Mouse (Mus musculus): ENCODE measurements around the gene Rnase10. TPM values are rescaled to one million over a fixed set of nuclear protein-coding genes. Genes with fewer than 3 reads are reported as not detected.

Gene Rnase10
- polyA plus RNA-seq, 1 experiment = not detected

DNA sequence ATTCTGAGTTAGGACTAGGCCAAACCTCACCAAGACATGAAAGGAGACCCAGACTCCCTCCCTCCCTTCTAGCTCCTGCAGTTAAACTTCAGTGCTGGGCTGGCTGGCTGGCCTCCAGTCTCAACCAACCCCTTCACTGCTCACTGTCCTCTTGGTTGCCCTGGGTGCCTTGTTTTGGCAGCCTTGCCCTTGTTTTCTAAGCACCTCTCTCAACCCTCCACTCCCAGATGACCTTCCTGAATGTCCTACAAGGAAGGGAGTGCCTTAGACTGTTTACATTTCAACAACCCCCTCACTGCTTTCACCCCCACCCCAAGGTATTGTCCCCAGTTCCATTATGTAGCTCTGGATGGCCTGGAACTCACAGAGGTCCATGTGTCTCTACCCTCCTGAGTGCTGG, 27.9 kb upstream of the Rnase10 start:
- H3K9ac ChIP-seq (ENCODE audit: low read depth, poor library complexity, severe bottlenecking) = no peak overlapping the region
- peak overlapping the region; percentile 69 for H3K27ac ChIP-seq (ENCODE audit: insufficient read depth, low read length)
- H3K4me3 ChIP-seq (ENCODE audit: low read depth, low read length) = no peak overlapping the region
- no peaks in the 10 kb centered on the region for H3K27me3 ChIP-seq (ENCODE audit: control insufficient read depth, insufficient read depth, low read length, poor library complexity, severe bottlenecking)
- TF ChIP-seq EP300 (IDR thresholded peaks at IDR 0.05; ENCODE audit: insufficient read depth, low read depth, low read length) (peak; percentile 92), CTCF (IDR thresholded peaks at IDR 0.05; ENCODE audit: low read depth, low read length) (no peak), POLR2A (IDR thresholded peaks at IDR 0.05; ENCODE audit: insufficient read depth, low read length) (no peak)
- H3K4me1 ChIP-seq (ENCODE audit: control insufficient read depth, insufficient read depth, low read length) = peaks cover 2% of the 10 kb centered on the region
- H3K36me3 ChIP-seq (ENCODE audit: control insufficient read depth, insufficient read depth, low read length, poor library complexity, severe bottlenecking) = no peaks in the 10 kb centered on the region
- H3K9me3 ChIP-seq (replicated peaks; ENCODE audit: control insufficient read depth, insufficient read depth, low read length, poor library complexity, severe bottlenecking) = no peaks in the 10 kb centered on the region

DNA sequence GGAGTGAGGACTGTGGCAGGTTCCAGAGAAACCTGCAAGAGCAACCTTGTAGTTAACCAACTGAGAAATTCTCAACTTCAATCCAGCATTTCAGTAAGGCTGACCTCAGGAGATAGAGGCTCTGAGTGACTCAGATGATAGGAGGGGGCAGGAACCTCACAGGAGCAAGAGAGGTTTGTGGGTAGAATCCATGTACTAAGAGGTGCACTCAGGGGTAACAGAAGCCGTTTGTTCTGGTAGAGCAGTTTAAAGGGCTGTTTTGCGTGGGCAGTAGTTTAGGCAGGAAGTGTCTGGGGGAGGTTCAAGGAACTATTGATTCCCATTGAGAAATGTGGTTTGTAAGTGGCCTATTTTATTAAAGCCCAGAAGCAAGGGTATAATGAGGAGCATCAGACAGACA, 26.3 kb upstream of the Rnase10 start:
- TF ChIP-seq EP300 (IDR thresholded peaks at IDR 0.05; ENCODE audit: insufficient read depth, low read depth, low read length) (no peak), POLR2A (IDR thresholded peaks at IDR 0.05; ENCODE audit: insufficient read depth, low read length) (no peak), CTCF (IDR thresholded peaks at IDR 0.05; ENCODE audit: low read depth, low read length) (no peak)
- no peaks in the 10 kb centered on the region for H3K36me3 ChIP-seq (ENCODE audit: control insufficient read depth, insufficient read depth, low read length, poor library complexity, severe bottlenecking)
- H3K27ac ChIP-seq (ENCODE audit: insufficient read depth, low read length) = no peak overlapping the region
- no peaks in the 10 kb centered on the region for H3K27me3 ChIP-seq (ENCODE audit: control insufficient read depth, insufficient read depth, low read length, poor library complexity, severe bottlenecking)
- H3K4me3 ChIP-seq (ENCODE audit: low read depth, low read length) = no peak overlapping the region
- no peak overlapping the region for H3K9ac ChIP-seq (ENCODE audit: low read depth, poor library complexity, severe bottlenecking)
- H3K4me1 ChIP-seq (ENCODE audit: control insufficient read depth, insufficient read depth, low read length) = peaks cover 2% of the 10 kb centered on the region
- H3K9me3 ChIP-seq (replicated peaks; ENCODE audit: control insufficient read depth, insufficient read depth, low read length, poor library complexity, severe bottlenecking) = no peaks in the 10 kb centered on the region

DNA sequence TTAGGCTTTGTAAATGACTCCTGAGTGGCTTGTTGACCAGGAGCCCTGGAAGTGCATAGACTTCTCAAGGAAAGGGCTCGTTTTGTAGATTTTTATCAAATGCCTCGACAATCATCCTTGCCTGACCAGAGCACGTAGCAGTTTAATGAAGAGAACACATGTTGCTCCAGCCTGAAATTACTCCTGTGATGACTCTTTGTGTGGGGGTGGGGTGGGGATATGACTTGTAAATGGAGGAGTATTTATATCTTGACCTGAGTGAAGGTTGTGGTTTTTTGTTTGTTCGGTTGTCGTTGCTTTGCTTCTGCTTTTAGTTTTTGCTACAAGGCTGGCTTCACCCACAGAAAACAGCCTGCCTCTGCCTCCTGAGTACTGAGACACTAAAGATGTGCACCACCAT, 25.7 kb upstream of the Rnase10 start:
- H3K27me3 ChIP-seq (ENCODE audit: control insufficient read depth, insufficient read depth, low read length, poor library complexity, severe bottlenecking) = no peaks in the 10 kb centered on the region
- H3K4me1 ChIP-seq (ENCODE audit: control insufficient read depth, insufficient read depth, low read length) = peaks cover 2% of the 10 kb centered on the region
- H3K9ac ChIP-seq (ENCODE audit: low read depth, poor library complexity, severe bottlenecking) = no peak overlapping the region
- no peak overlapping the region for H3K27ac ChIP-seq (ENCODE audit: insufficient read depth, low read length)
- H3K9me3 ChIP-seq (replicated peaks; ENCODE audit: control insufficient read depth, insufficient read depth, low read length, poor library complexity, severe bottlenecking) = no peaks in the 10 kb centered on the region
- H3K36me3 ChIP-seq (ENCODE audit: control insufficient read depth, insufficient read depth, low read length, poor library complexity, severe bottlenecking) = no peaks in the 10 kb centered on the region
- TF ChIP-seq CTCF (IDR thresholded peaks at IDR 0.05; ENCODE audit: low read depth, low read length) = no peak
- TF ChIP-seq EP300 (IDR thresholded peaks at IDR 0.05; ENCODE audit: insufficient read depth, low read depth, low read length) = no peak
- TF ChIP-seq POLR2A (IDR thresholded peaks at IDR 0.05; ENCODE audit: insufficient read depth, low read length) = no peak
- H3K4me3 ChIP-seq (ENCODE audit: low read depth, low read length) = no peak overlapping the region

DNA sequence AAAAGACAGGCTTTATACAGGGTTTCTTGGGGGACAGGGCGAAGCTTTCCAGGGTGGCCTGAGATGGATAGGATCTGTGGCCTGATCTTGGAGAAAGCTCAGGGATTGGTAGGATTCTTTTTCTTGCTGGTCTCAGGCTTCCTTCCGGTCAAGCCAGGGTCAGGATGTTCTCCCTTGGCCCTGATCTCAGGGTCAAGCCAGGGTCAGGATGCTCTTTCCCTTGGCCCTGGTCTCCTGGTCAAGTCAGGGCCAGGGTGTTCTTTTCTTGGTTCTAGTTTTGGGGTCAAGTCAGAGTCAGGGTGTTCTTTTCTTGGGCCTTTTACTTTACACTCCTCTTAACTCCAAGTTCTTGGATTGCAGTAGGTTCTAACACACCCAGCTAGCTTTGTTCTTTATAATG, 19.9 kb upstream of the Rnase10 start:
- Histone ChIP-seq H3K36me3 (ENCODE audit: control insufficient read depth, insufficient read depth, low read length, poor library complexity, severe bottlenecking) (no peaks in the 10 kb centered on the region), H3K9me3 (replicated peaks; ENCODE audit: control insufficient read depth, insufficient read depth, low read length, poor library complexity, severe bottlenecking) (no peaks in the 10 kb centered on the region), H3K27me3 (ENCODE audit: control insufficient read depth, insufficient read depth, low read length, poor library complexity, severe bottlenecking) (no peaks in the 10 kb centered on the region), H3K9ac (ENCODE audit: low read depth, poor library complexity, severe bottlenecking) (no peak overlapping the region), H3K4me3 (ENCODE audit: low read depth, low read length) (no peak overlapping the region), H3K27ac (ENCODE audit: insufficient read depth, low read length) (no peak overlapping the region), H3K4me1 (ENCODE audit: control insufficient read depth, insufficient read depth, low read length) (no peaks in the 10 kb centered on the region)
- TF ChIP-seq POLR2A (IDR thresholded peaks at IDR 0.05; ENCODE audit: insufficient read depth, low read length) (no peak), CTCF (IDR thresholded peaks at IDR 0.05; ENCODE audit: low read depth, low read length) (no peak), EP300 (IDR thresholded peaks at IDR 0.05; ENCODE audit: insufficient read depth, low read depth, low read length) (no peak)

DNA sequence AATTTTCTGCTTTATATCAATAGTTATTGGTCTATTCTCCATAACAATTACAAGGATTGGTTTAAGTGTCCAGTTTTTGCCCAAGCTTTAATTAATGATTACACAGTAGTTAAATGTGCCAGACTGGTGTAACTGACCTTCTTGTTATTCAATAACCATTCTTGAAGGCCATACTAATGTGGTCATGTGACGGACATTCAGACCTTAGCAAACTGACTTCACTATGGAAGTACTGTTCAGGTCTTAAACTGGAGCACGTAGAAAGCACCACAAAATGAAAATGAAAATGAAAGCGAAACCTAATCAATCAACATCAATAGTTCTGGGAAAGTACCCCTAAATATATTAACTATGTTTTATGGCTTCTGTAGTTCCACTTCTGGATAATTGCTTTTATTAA, 16.5 kb upstream of the Rnase10 start:
- TF ChIP-seq POLR2A (IDR thresholded peaks at IDR 0.05; ENCODE audit: insufficient read depth, low read length) = no peak
- no peak for TF ChIP-seq CTCF (IDR thresholded peaks at IDR 0.05; ENCODE audit: low read depth, low read length)
- no peak for TF ChIP-seq EP300 (IDR thresholded peaks at IDR 0.05; ENCODE audit: insufficient read depth, low read depth, low read length)
- H3K9me3 ChIP-seq (replicated peaks; ENCODE audit: control insufficient read depth, insufficient read depth, low read length, poor library complexity, severe bottlenecking) = no peaks in the 10 kb centered on the region
- no peak overlapping the region for H3K27ac ChIP-seq (ENCODE audit: insufficient read depth, low read length)
- H3K9ac ChIP-seq (ENCODE audit: low read depth, poor library complexity, severe bottlenecking) = no peak overlapping the region
- no peaks in the 10 kb centered on the region for H3K27me3 ChIP-seq (ENCODE audit: control insufficient read depth, insufficient read depth, low read length, poor library complexity, severe bottlenecking)
- H3K36me3 ChIP-seq (ENCODE audit: control insufficient read depth, insufficient read depth, low read length, poor library complexity, severe bottlenecking) = no peaks in the 10 kb centered on the region
- no peaks in the 10 kb centered on the region for H3K4me1 ChIP-seq (ENCODE audit: control insufficient read depth, insufficient read depth, low read length)
- no peak overlapping the region for H3K4me3 ChIP-seq (ENCODE audit: low read depth, low read length)

DNA sequence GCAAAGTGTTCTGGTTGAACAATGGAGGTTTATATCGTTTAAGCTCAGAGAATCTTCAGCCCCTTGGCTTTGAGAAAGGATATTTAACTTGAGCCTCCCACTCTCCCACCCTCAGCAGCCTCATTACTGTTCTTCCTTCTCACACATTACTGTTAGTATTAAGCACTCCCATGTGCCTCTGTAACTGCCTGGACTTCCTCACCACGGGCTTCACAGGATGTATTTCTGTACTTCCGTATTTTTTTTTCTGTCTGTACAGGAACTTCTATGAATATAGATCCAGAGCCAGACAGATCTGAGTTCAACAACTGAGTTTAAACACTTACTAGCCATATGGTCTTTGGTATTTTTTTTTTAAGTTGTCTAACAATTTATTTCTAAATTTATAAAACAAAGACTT, 10.5 kb upstream of the Rnase10 start:
- Histone ChIP-seq H3K4me3 (ENCODE audit: low read depth, low read length) (no peak overlapping the region), H3K9ac (ENCODE audit: low read depth, poor library complexity, severe bottlenecking) (no peak overlapping the region), H3K9me3 (replicated peaks; ENCODE audit: control insufficient read depth, insufficient read depth, low read length, poor library complexity, severe bottlenecking) (no peaks in the 10 kb centered on the region), H3K27me3 (ENCODE audit: control insufficient read depth, insufficient read depth, low read length, poor library complexity, severe bottlenecking) (no peaks in the 10 kb centered on the region), H3K27ac (ENCODE audit: insufficient read depth, low read length) (no peak overlapping the region), H3K4me1 (ENCODE audit: control insufficient read depth, insufficient read depth, low read length) (no peaks in the 10 kb centered on the region), H3K36me3 (ENCODE audit: control insufficient read depth, insufficient read depth, low read length, poor library complexity, severe bottlenecking) (no peaks in the 10 kb centered on the region)
- no peak for TF ChIP-seq POLR2A (IDR thresholded peaks at IDR 0.05; ENCODE audit: insufficient read depth, low read length)

All from ES-Bruce4 (cell line).